Mouse (Mus musculus): ENCODE results near the gene Mast4. TPM values are rescaled to one million over a fixed set of nuclear protein-coding genes. Genes with fewer than 3 reads are reported as not detected.

Gene Mast4
- polyA plus RNA-seq, 1 experiment from 2014 or later: 20.3 TPM

GRCm38 (mm10) chr13:103254861-103255260, 79.4 kb downstream of the Mast4 start:
- 74% methylated on average over 3 of the region's 3 CpGs for WGBS
- no peaks in the 10 kb centered on the region for H3K9me3 ChIP-seq
- no peak for ATAC-seq

GRCm38 (mm10) chr13:103253077-103253476, 81.2 kb downstream of the Mast4 start:
- 91% methylated on average over 6 of the region's 6 CpGs for WGBS
- H3K36me3 ChIP-seq: no peaks in the 10 kb centered on the region

More at GRCm38 (mm10) chr13:103254861-103255260, 79.4 kb downstream of the Mast4 start:
- Histone ChIP-seq H3K9ac (no peak overlapping the region), H3K4me3 (replicated peaks) (no peak overlapping the region), H3K36me3 (no peaks in the 10 kb centered on the region), H3K27ac (no peak overlapping the region), H3K4me1 (replicated peaks) (no peaks in the 10 kb centered on the region), H3K27me3 (replicated peaks) (no peaks in the 10 kb centered on the region), H3K4me2 (replicated peaks) (no peak overlapping the region)

GRCm38 (mm10) chr13:103248102-103249054, 85.9 kb downstream of the Mast4 start:
- Histone ChIP-seq H3K27ac (no peak overlapping the region), H3K4me2 (replicated peaks) (no peak overlapping the region), H3K4me1 (replicated peaks) (no peaks in the 10 kb centered on the region), H3K4me3 (replicated peaks) (no peak overlapping the region), H3K9ac (no peak overlapping the region), H3K36me3 (no peaks in the 10 kb centered on the region), H3K27me3 (replicated peaks) (no peaks in the 10 kb centered on the region), H3K9me3 (no peaks in the 10 kb centered on the region)
- 40% methylated on average over 14 of the region's 14 CpGs for WGBS
- ATAC-seq: no peak

More at GRCm38 (mm10) chr13:103253077-103253476, 81.2 kb downstream of the Mast4 start:
- Histone ChIP-seq H3K9ac (no peak overlapping the region), H3K27ac (no peak overlapping the region), H3K4me2 (replicated peaks) (no peak overlapping the region), H3K9me3 (no peaks in the 10 kb centered on the region), H3K4me1 (replicated peaks) (no peaks in the 10 kb centered on the region), H3K4me3 (replicated peaks) (no peak overlapping the region), H3K27me3 (replicated peaks) (no peaks in the 10 kb centered on the region)
- ATAC-seq: no peak

GRCm38 (mm10) chr13:103246973-103247718, 87.2 kb downstream of the Mast4 start:
- no peak overlapping the region for H3K27ac ChIP-seq
- peak; percentile 36; the same call in 1 of the 2 replicates for ATAC-seq

GRCm38 (mm10) chr13:103245431-103245830, 88.9 kb downstream of the Mast4 start:
- Histone ChIP-seq H3K4me1 (replicated peaks) (no peaks in the 10 kb centered on the region), H3K9me3 (no peaks in the 10 kb centered on the region), H3K36me3 (no peaks in the 10 kb centered on the region), H3K4me2 (replicated peaks) (no peak overlapping the region), H3K27ac (no peak overlapping the region), H3K4me3 (replicated peaks) (no peak overlapping the region), H3K27me3 (replicated peaks) (no peaks in the 10 kb centered on the region), H3K9ac (no peak overlapping the region)
- 90% methylated on average over 5 of the region's 5 CpGs for WGBS
- ATAC-seq: no peak

More at GRCm38 (mm10) chr13:103246973-103247718, 87.2 kb downstream of the Mast4 start:
- no peaks in the 10 kb centered on the region for H3K4me1 ChIP-seq (replicated peaks)
- no peak overlapping the region for H3K9ac ChIP-seq
- 72% methylated on average over 5 of the region's 5 CpGs for WGBS
- H3K36me3 ChIP-seq: no peaks in the 10 kb centered on the region
- H3K4me3 ChIP-seq (replicated peaks): no peak overlapping the region
- H3K27me3 ChIP-seq (replicated peaks): no peaks in the 10 kb centered on the region
- no peaks in the 10 kb centered on the region for H3K9me3 ChIP-seq
- H3K4me2 ChIP-seq (replicated peaks): no peak overlapping the region

- Histone ChIP-seq H3K9ac (no peak overlapping the region), H3K9me3 (no peaks in the 10 kb centered on the region), H3K4me3 (replicated peaks) (no peak overlapping the region), H3K27me3 (replicated peaks) (no peaks in the 10 kb centered on the region), H3K4me1 (replicated peaks) (no peaks in the 10 kb centered on the region), H3K27ac (no peak overlapping the region), H3K36me3 (no peaks in the 10 kb centered on the region), H3K4me2 (replicated peaks) (no peak overlapping the region)
- no peak for ATAC-seq
- 60% methylated on average over 4 of the region's 4 CpGs for WGBS
Observed at GRCm38 (mm10) chr13:103244053-103244452, 90.2 kb downstream of the Mast4 start.

GRCm38 (mm10) chr13:103241092-103241491, 93.2 kb downstream of the Mast4 start:
- no peaks in the 10 kb centered on the region for H3K9me3 ChIP-seq
- no peaks in the 10 kb centered on the region for H3K4me1 ChIP-seq (replicated peaks)
- no peak overlapping the region for H3K27ac ChIP-seq
- H3K9ac ChIP-seq: no peak overlapping the region
- no peak for ATAC-seq
- H3K27me3 ChIP-seq (replicated peaks): no peaks in the 10 kb centered on the region
- no peaks in the 10 kb centered on the region for H3K36me3 ChIP-seq
- no peak overlapping the region for H3K4me2 ChIP-seq (replicated peaks)
- H3K4me3 ChIP-seq (replicated peaks): no peak overlapping the region
- 89% methylated on average over 4 of the region's 4 CpGs for WGBS

GRCm38 (mm10) chr13:103239654-103240053, 94.6 kb downstream of the Mast4 start:
- 93% methylated on average over 8 of the region's 8 CpGs for WGBS

GRCm38 (mm10) chr13:103238034-103238705, 96.1 kb downstream of the Mast4 start:
- H3K36me3 ChIP-seq: no peaks in the 10 kb centered on the region
- no peaks in the 10 kb centered on the region for H3K4me1 ChIP-seq (replicated peaks)
- no peaks in the 10 kb centered on the region for H3K27me3 ChIP-seq (replicated peaks)
- no peak overlapping the region for H3K9ac ChIP-seq
- no peak for ATAC-seq
- H3K27ac ChIP-seq: no peak overlapping the region
- H3K4me2 ChIP-seq (replicated peaks): no peak overlapping the region
- H3K9me3 ChIP-seq: no peaks in the 10 kb centered on the region
- H3K4me3 ChIP-seq (replicated peaks): no peak overlapping the region
- 85% methylated on average over 7 of the region's 7 CpGs for WGBS

More at GRCm38 (mm10) chr13:103239654-103240053, 94.6 kb downstream of the Mast4 start:
- ATAC-seq: no peak
- no peak overlapping the region for H3K9ac ChIP-seq
- no peak overlapping the region for H3K4me2 ChIP-seq (replicated peaks)
- H3K27me3 ChIP-seq (replicated peaks): no peaks in the 10 kb centered on the region
- no peak overlapping the region for H3K4me3 ChIP-seq (replicated peaks)
- H3K9me3 ChIP-seq: no peaks in the 10 kb centered on the region
- no peaks in the 10 kb centered on the region for H3K36me3 ChIP-seq
- no peaks in the 10 kb centered on the region for H3K4me1 ChIP-seq (replicated peaks)
- H3K27ac ChIP-seq: no peak overlapping the region

- no peak overlapping the region for H3K27ac ChIP-seq
- WGBS: 89% methylated on average over 7 of the region's 7 CpGs
- H3K36me3 ChIP-seq: no peaks in the 10 kb centered on the region
- no peaks in the 10 kb centered on the region for H3K27me3 ChIP-seq (replicated peaks)
- no peak for ATAC-seq
- H3K9ac ChIP-seq: no peak overlapping the region
- H3K4me1 ChIP-seq (replicated peaks): no peaks in the 10 kb centered on the region
- H3K4me3 ChIP-seq (replicated peaks): no peak overlapping the region
- no peaks in the 10 kb centered on the region for H3K9me3 ChIP-seq
- no peak overlapping the region for H3K4me2 ChIP-seq (replicated peaks)
Observed at GRCm38 (mm10) chr13:103232171-103232570, 102.1 kb downstream of the Mast4 start.

- Histone ChIP-seq H3K4me3 (replicated peaks) (no peak overlapping the region), H3K9ac (no peak overlapping the region), H3K36me3 (no peaks in the 10 kb centered on the region), H3K9me3 (no peaks in the 10 kb centered on the region), H3K4me2 (replicated peaks) (no peak overlapping the region), H3K27ac (no peak overlapping the region), H3K4me1 (replicated peaks) (no peaks in the 10 kb centered on the region), H3K27me3 (replicated peaks) (no peaks in the 10 kb centered on the region)
- no peak for ATAC-seq
- 67% methylated on average over 4 of the region's 4 CpGs for WGBS
Observed at GRCm38 (mm10) chr13:103229069-103229468, 105.2 kb downstream of the Mast4 start.
